ENCODE assay signal across 22 mouse cellular contexts in genomic region chr4:46700223-46700651, GRCm38 (mm10). TPM values are rescaled to one million over a fixed set of nuclear protein-coding genes. Genes with fewer than 3 reads are reported as not detected.
DNase-seq lines count a peak whose midpoint lies in the region; ATAC-seq and TF ChIP-seq lines count a peak whose summit lies in the region.
"Had no signal": no experiment of that assay in that cellular context is flagged by ENCODE, and none has a peak within 500 bp of the region (broad histone marks: within the 10 kb centered on the region; RNA-seq: fewer than 3 reads in every experiment).

No protein-coding gene starts in this region.

- no peak for ATAC-seq in midbrain, embryonic 11.5 days (ENCODE audit: low FRiP score)
- peak; percentile 80 for ATAC-seq in common myeloid progenitor, adult 5-6 weeks (replicated peaks; ENCODE audit: low read depth, poor library complexity, severe bottlenecking)
- peak; percentile 48; the same call in 1 of the 2 replicates for ATAC-seq in hindbrain, postnatal 0 days
- peak; percentile 47; the same call in 1 of the 2 replicates for ATAC-seq in neural tube, embryonic 14.5 days (ENCODE audit: low read depth)
- ATAC-seq in liver, embryonic 11.5 days (replicated peaks; ENCODE audit: low FRiP score) = no peak

- no peak overlapping the region for H3K27ac ChIP-seq in midbrain, embryonic 11.5 days (ENCODE audit: low read depth, low read length)
- no peak overlapping the region for H3K27ac ChIP-seq in midbrain, embryonic 10.5 days (replicated peaks)
- H3K27ac ChIP-seq in hindbrain, postnatal 0 days = no peak overlapping the region
- 0 out of 2 replicates have a peak overlapping the region, but pooled peaks have one; percentile 16 for H3K27ac ChIP-seq in neural tube, embryonic 14.5 days (ENCODE audit: low read depth, low read length)
- no peak overlapping the region for H3K27ac ChIP-seq in kidney, adult 2 months (ENCODE audit: insufficient read depth, low read depth, low read length)
- no peak overlapping the region for H3K27ac ChIP-seq in liver, embryonic 11.5 days (ENCODE audit: low read depth, low read length)
- H3K27ac ChIP-seq: midbrain, embryonic 12.5 days; neural tube, embryonic 12.5 days had no signal

- no peak overlapping the region for H3K4me3 ChIP-seq in midbrain, embryonic 11.5 days (ENCODE audit: low read depth, low read length)
- H3K4me3 ChIP-seq in midbrain, embryonic 10.5 days = no peak overlapping the region
- no peak overlapping the region for H3K4me3 ChIP-seq in hindbrain, postnatal 0 days (ENCODE audit: low read length)
- H3K4me3 ChIP-seq in neural tube, embryonic 14.5 days (ENCODE audit: low read depth, low read length) = no peak overlapping the region
- H3K4me3 ChIP-seq in kidney, adult 2 months (ENCODE audit: insufficient read depth, low read depth, low read length) = no peak overlapping the region
- H3K4me3 ChIP-seq in liver, embryonic 11.5 days (ENCODE audit: low read depth, low read length) = no peak overlapping the region
- H3K4me3 ChIP-seq: erythroblast, embryonic 14.5 days; heart, embryonic 12.5 days; midbrain, embryonic 12.5 days; neural tube, embryonic 12.5 days had no signal

- peak; percentile 72 for DNase-seq in midbrain, embryonic 11.5 days (ENCODE audit: low spot score, missing footprints)
- DNase-seq in midbrain, embryonic 10.5 days (ENCODE audit: low spot score) = no peak
- peak; percentile 15 for DNase-seq in hindbrain, postnatal 0 days (ENCODE audit: low spot score)
- DNase-seq in kidney, adult 2 months = no peak
- DNase-seq in cerebellum, postnatal 10 days = no peak
- no peak for DNase-seq in liver, embryonic 11.5 days (ENCODE audit: low spot score)
- DNase-seq: adrenal gland, adult 8-10 months; cerebellum, adult 11-12 months; cerebellum, postnatal 36 days; heart, postnatal 4 days; kidney, adult 18-20 months; kidney, postnatal 25 days; layer of hippocampus, adult 9-11 months; lung, postnatal 14 days; thymus, postnatal 4 days had no signal

- no peaks in the 10 kb centered on the region for H3K4me1 ChIP-seq in midbrain, embryonic 11.5 days (ENCODE audit: control insufficient read depth, insufficient read depth, low read length)
- peaks cover 7% of the 10 kb centered on the region for H3K4me1 ChIP-seq in midbrain, embryonic 10.5 days
- 0 out of 2 replicates have a peak, but pooled peaks cover 4% of the 10 kb centered on the region for H3K4me1 ChIP-seq in hindbrain, postnatal 0 days (ENCODE audit: insufficient read depth, low read length)
- H3K4me1 ChIP-seq in neural tube, embryonic 14.5 days (ENCODE audit: control insufficient read depth, insufficient read depth, low read length) = peaks cover 3% of the 10 kb centered on the region; the same call in 1 of the 2 replicates
- H3K4me1 ChIP-seq in kidney, adult 2 months (ENCODE audit: control insufficient read depth, insufficient read depth, low read length) = no peaks in the 10 kb centered on the region
- no peaks in the 10 kb centered on the region for H3K4me1 ChIP-seq in liver, embryonic 11.5 days (replicated peaks; ENCODE audit: control insufficient read depth, insufficient read depth, low read length)
- H3K4me1 ChIP-seq: neural tube, embryonic 12.5 days had no signal

- H3K9ac ChIP-seq in midbrain, embryonic 11.5 days (ENCODE audit: low read length) = no peak overlapping the region
- no peak overlapping the region for H3K9ac ChIP-seq in hindbrain, postnatal 0 days (replicated peaks; ENCODE audit: low read length)
- H3K9ac ChIP-seq in neural tube, embryonic 14.5 days (replicated peaks; ENCODE audit: low read depth, low read length) = no peak overlapping the region
- no peak overlapping the region for H3K9ac ChIP-seq in liver, embryonic 11.5 days (ENCODE audit: low read depth, low read length)
- H3K9ac ChIP-seq: heart, embryonic 12.5 days; midbrain, embryonic 12.5 days; neural tube, embryonic 12.5 days had no signal

- H3K4me2 ChIP-seq in midbrain, embryonic 11.5 days = no peak overlapping the region
- H3K4me2 ChIP-seq in hindbrain, postnatal 0 days (ENCODE audit: low read depth, low read length) = no peak overlapping the region
- no peak overlapping the region for H3K4me2 ChIP-seq in neural tube, embryonic 14.5 days (ENCODE audit: low read depth, low read length)
- H3K4me2 ChIP-seq in liver, embryonic 11.5 days = no peak overlapping the region
- H3K4me2 ChIP-seq: heart, embryonic 12.5 days; midbrain, embryonic 12.5 days; neural tube, embryonic 12.5 days had no signal

- no peaks in the 10 kb centered on the region for H3K9me3 ChIP-seq in midbrain, embryonic 11.5 days (ENCODE audit: control insufficient read depth, low read length)
- H3K9me3 ChIP-seq in midbrain, embryonic 10.5 days (replicated peaks) = no peaks in the 10 kb centered on the region
- no peaks in the 10 kb centered on the region for H3K9me3 ChIP-seq in hindbrain, postnatal 0 days (ENCODE audit: low read length)
- no peaks in the 10 kb centered on the region for H3K9me3 ChIP-seq in neural tube, embryonic 14.5 days (ENCODE audit: control insufficient read depth, low read length)
- no peaks in the 10 kb centered on the region for H3K9me3 ChIP-seq in liver, embryonic 11.5 days (ENCODE audit: control insufficient read depth, low read length)
- H3K9me3 ChIP-seq: heart, embryonic 12.5 days; midbrain, embryonic 12.5 days; neural tube, embryonic 12.5 days had no signal

- WGBS in midbrain, embryonic 11.5 days = 75% methylated on average over 10 of the region's 10 CpGs
- 83% methylated on average over 10 of the region's 10 CpGs for WGBS in midbrain, embryonic 10.5 days
- 33% methylated on average over 10 of the region's 10 CpGs for WGBS in hindbrain, postnatal 0 days
- 50% methylated on average over 10 of the region's 10 CpGs for WGBS in neural tube, embryonic 14.5 days
- 71% methylated on average over 10 of the region's 10 CpGs for WGBS in kidney, adult 2 months
- 78% methylated on average over 10 of the region's 10 CpGs for WGBS in liver, embryonic 11.5 days

- no peak for TF ChIP-seq POLR2A in kidney, adult 2 months (IDR thresholded peaks at IDR 0.05; ENCODE audit: low read depth, low read length)

- no peak for TF ChIP-seq CTCF in hindbrain, postnatal 0 days (IDR thresholded peaks at IDR 0.05; ENCODE audit: low read depth)
- TF ChIP-seq CTCF in kidney, adult 2 months (conservative IDR thresholded peaks at IDR 0.05; ENCODE audit: insufficient read depth, insufficient read length, low read depth, low read length) = no peak

- no peaks in the 10 kb centered on the region for H3K27me3 ChIP-seq in midbrain, embryonic 11.5 days (ENCODE audit: control insufficient read depth, insufficient read depth, low read length)
- no peaks in the 10 kb centered on the region for H3K27me3 ChIP-seq in midbrain, embryonic 10.5 days (ENCODE audit: low read depth, poor library complexity, severe bottlenecking)
- H3K27me3 ChIP-seq in hindbrain, postnatal 0 days (ENCODE audit: insufficient read depth, low read length) = no peaks in the 10 kb centered on the region
- no peaks in the 10 kb centered on the region for H3K27me3 ChIP-seq in neural tube, embryonic 14.5 days (ENCODE audit: control insufficient read depth, insufficient read depth, low read length)
- no peaks in the 10 kb centered on the region for H3K27me3 ChIP-seq in kidney, adult 2 months (replicated peaks; ENCODE audit: control insufficient read depth, insufficient read depth, low read length)
- no peaks in the 10 kb centered on the region for H3K27me3 ChIP-seq in liver, embryonic 11.5 days (replicated peaks; ENCODE audit: control insufficient read depth, insufficient read depth, low read length)
- H3K27me3 ChIP-seq: midbrain, embryonic 12.5 days; neural tube, embryonic 12.5 days had no signal

- no peaks in the 10 kb centered on the region for H3K36me3 ChIP-seq in midbrain, embryonic 11.5 days (ENCODE audit: control insufficient read depth, insufficient read depth, low read length)
- no peaks in the 10 kb centered on the region for H3K36me3 ChIP-seq in midbrain, embryonic 10.5 days
- H3K36me3 ChIP-seq in hindbrain, postnatal 0 days (ENCODE audit: insufficient read depth, low read length) = no peaks in the 10 kb centered on the region
- H3K36me3 ChIP-seq in neural tube, embryonic 14.5 days (ENCODE audit: control insufficient read depth, insufficient read depth, low read length) = no peaks in the 10 kb centered on the region
- H3K36me3 ChIP-seq in kidney, adult 2 months (ENCODE audit: control insufficient read depth, insufficient read depth, low read length) = no peaks in the 10 kb centered on the region
- no peaks in the 10 kb centered on the region for H3K36me3 ChIP-seq in liver, embryonic 11.5 days (ENCODE audit: control insufficient read depth, insufficient read depth, low read length)
- H3K36me3 ChIP-seq: G1E; heart, embryonic 12.5 days; midbrain, embryonic 12.5 days; neural tube, embryonic 12.5 days had no signal

RNA-seq across cellular contexts. Expression of gene Tbc1d2, which starts 50.2 kb away (rescaled TPM):
- 0.43 and 0.60 TPM in 2 replicates for polyA plus RNA-seq in midbrain, embryonic 11.5 days (2014; fragmentation: Nextera tagmentation; extraction: Ambion mirVana)
- 0.65 and 0.76 TPM in 2 replicates for polyA plus RNA-seq in midbrain, embryonic 10.5 days (2016; fragmentation: Nextera tagmentation; extraction: Ambion mirVana)
- total RNA-seq in common myeloid progenitor, adult 5-6 weeks (2017) = 4.1 and 5.3 TPM in 2 replicates
- 2.3 and 3.2 TPM in 2 replicates for total RNA-seq in hindbrain, postnatal 0 days (2014; rRNA removed)
- 1.0 and 1.5 TPM in 2 replicates for polyA plus RNA-seq in hindbrain, postnatal 0 days (2015; fragmentation: Nextera tagmentation; extraction: Ambion mirVana)
- 0.36 and 0.81 TPM in 2 replicates for polyA plus RNA-seq in neural tube, embryonic 14.5 days (2014; fragmentation: Nextera tagmentation; extraction: Ambion mirVana)
- polyA plus RNA-seq in kidney, adult 2 months (2012; rRNA removed) = 6.1 and 7.6 TPM in 2 replicates
- polyA plus RNA-seq in liver, embryonic 11.5 days (2014; fragmentation: Nextera tagmentation; extraction: Ambion mirVana) = 0.58 and 0.70 TPM in 2 replicates
- polyA plus RNA-seq: G1E had no signal

Comparison
In these comparisons a context has a peak if more than half of its experiments do, and no peak if none do; other contexts are left out.
1. DNase-seq: peak in midbrain, embryonic 11.5 days (single experiment) and hindbrain, postnatal 0 days (single experiment); none in midbrain, embryonic 10.5 days (single experiment), kidney, adult 2 months (single experiment), cerebellum, postnatal 10 days (0 of 2) and liver, embryonic 11.5 days (single experiment).
2. ATAC-seq: peak in common myeloid progenitor, adult 5-6 weeks (single experiment), hindbrain, postnatal 0 days (single experiment) and neural tube, embryonic 14.5 days (single experiment); none in midbrain, embryonic 11.5 days (single experiment) and liver, embryonic 11.5 days (single experiment).